Mouse (Mus musculus) midbrain, embryonic 15.5 days (tissue): ENCODE data around the gene Ncdn. TPM values are rescaled to one million over a fixed set of nuclear protein-coding genes. Genes with fewer than 3 reads are reported as not detected.

Source experiments
- ATAC-seq: fragments of 200-750 bp; cut with Nextera tagmentation; replicated peaks from 2 replicates; pipeline ENCODE4 v1.8.0; 2017; ENCODE audit warnings: moderate TSS enrichment
- H3K27ac ChIP-seq: fragments of 300-500 bp; sonication (generic); 2 replicates; pipeline ENCODE4 v1.5.1; 2015; ENCODE audit warnings: mild to moderate bottlenecking, inconsistent platforms
- H3K27me3 ChIP-seq: fragments of 300-500 bp; sonication (generic); replicated peaks from 2 replicates; pipeline ENCODE4 v1.6.1; 2015; ENCODE audit warnings: inconsistent platforms
- H3K36me3 ChIP-seq: fragments of 300-500 bp; sonication (generic); replicated peaks from 2 replicates; pipeline ENCODE4 v1.6.1; 2015; ENCODE audit warnings: inconsistent platforms
- H3K4me1 ChIP-seq: fragments of 300-500 bp; sonication (generic); 2 replicates; pipeline ENCODE4 v1.6.1; 2015; ENCODE audit warnings: inconsistent platforms
- H3K4me2 ChIP-seq: fragments of 300-500 bp; sonication (generic); 2 replicates; pipeline ENCODE4 v1.6.1; 2015; ENCODE audit warnings: inconsistent platforms, mild to moderate bottlenecking, moderate library complexity
- H3K4me3 ChIP-seq: fragments of 300-500 bp; sonication (generic); 2 replicates; pipeline ENCODE4 v1.5.1; 2015; ENCODE audit warnings: mild to moderate bottlenecking, inconsistent platforms
- H3K9ac ChIP-seq: fragments of 300-500 bp; sonication (generic); 2 replicates; pipeline ENCODE4 v1.6.1; 2015; ENCODE audit warnings: mild to moderate bottlenecking, inconsistent platforms
- H3K9me3 ChIP-seq: fragments of 300-500 bp; sonication (generic); 2 replicates; pipeline ENCODE4 v1.6.1; 2016; ENCODE audit warnings: inconsistent platforms
- WGBS: fragments of 180-500 bp; shearing (Covaris S2); methylation state at CpG from one replicate; pipeline ENCODE4 v1.1.7; 2015; ENCODE audit warnings: mixed read lengths; 5-methylcytosine and 5-hydroxymethylcytosine counted together
- polyA plus RNA-seq: library from polyadenylated mRNA; unstranded; fragments of >200 nt; fragmentation: Nextera tagmentation; extraction: Ambion mirVana; gene quantifications from 2 replicates; pipeline ENCODE4 v1.2.1, GENCODE M21; 2015

Gene Ncdn
- polyA plus RNA-seq, 1 experiment from 2014 or later, result 133 TPM

DNA sequence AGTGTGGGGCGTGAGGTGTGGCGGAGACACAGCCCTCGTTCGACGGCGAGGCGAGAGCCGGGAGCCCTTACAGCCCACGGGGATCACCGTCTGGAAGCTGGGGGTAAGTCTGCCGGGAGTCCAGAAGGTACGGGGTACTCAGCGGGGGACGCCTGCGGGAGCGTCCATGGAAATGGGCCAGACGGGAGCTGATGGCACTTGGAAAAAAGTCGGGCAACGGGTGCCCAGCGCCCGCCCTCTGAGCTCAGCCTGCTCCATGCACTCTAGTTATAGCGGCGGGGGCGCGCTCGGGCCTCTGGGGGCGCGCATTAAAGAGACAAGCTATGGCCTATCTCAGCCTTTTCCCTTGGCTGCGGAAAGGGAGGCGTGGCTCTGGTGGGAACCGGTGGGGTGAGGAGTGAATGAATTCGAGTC lies 17.2 kb downstream of the Ncdn start, which contains the start of gene Tfap2e:
Tfap2e (minus strand) TSS at position 240 of the 414 bp plus-strand sequence.
- Histone ChIP-seq H3K36me3 (no peaks in the 10 kb centered on the region), H3K27me3 (peaks cover 86% of the 10 kb centered on the region), H3K9me3 (no peaks in the 10 kb centered on the region), H3K4me1 (peaks cover 24% of the 10 kb centered on the region), H3K9ac (no peak within 1 kb of the TSS), H3K4me3 (peak within 1 kb of the TSS; percentile 29), H3K4me2 (peak within 1 kb of the TSS; percentile 48), H3K27ac (no peak within 1 kb of the TSS)
- no peak for ATAC-seq
- 1% methylated on average over 32 of the region's 32 CpGs for WGBS

DNA sequence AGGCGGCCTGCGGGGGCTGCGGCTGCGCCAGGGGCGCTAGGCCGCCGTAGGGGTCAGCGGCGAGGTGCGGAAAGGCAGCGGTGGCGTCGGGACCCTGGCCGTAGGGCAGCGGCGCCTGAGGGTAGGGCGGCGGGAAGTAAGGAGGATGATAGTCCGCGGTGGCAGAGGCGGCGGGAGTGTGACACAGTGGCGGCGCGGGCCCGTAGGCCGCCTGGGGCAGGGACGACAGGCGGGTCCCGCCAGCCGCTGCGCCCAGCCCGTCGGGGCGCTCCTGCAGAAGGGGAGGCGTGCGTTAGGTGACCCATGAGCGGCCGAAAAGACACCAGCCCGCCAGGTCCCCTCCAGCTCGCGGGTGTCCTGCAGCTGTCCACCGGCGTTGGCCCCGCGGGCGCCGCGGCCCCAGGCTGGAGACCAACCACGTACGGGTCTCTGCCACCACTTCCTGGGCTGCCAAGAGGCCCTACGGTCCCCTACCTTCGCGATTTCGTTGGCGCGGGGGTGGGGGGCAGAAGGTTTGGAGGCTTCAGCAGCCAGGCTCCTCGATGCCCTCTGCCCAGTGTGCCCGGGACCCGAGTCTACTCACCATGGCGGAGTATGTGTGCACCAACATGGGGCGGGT lies 17.7 kb downstream of the Ncdn start:
- H3K4me1 ChIP-seq, result peaks cover 24% of the 10 kb centered on the region
- no peaks in the 10 kb centered on the region for H3K36me3 ChIP-seq
- under 1% methylated on average over 60 of the region's 62 CpGs for WGBS
- H3K27me3 ChIP-seq, result peaks cover 91% of the 10 kb centered on the region
- H3K4me2 ChIP-seq, result peak overlapping the region; percentile 48
- H3K4me3 ChIP-seq, result peak overlapping the region; percentile 29
- no peak overlapping the region for H3K9ac ChIP-seq
- no peak overlapping the region for H3K27ac ChIP-seq
- no peaks in the 10 kb centered on the region for H3K9me3 ChIP-seq
- ATAC-seq, result no peak

DNA sequence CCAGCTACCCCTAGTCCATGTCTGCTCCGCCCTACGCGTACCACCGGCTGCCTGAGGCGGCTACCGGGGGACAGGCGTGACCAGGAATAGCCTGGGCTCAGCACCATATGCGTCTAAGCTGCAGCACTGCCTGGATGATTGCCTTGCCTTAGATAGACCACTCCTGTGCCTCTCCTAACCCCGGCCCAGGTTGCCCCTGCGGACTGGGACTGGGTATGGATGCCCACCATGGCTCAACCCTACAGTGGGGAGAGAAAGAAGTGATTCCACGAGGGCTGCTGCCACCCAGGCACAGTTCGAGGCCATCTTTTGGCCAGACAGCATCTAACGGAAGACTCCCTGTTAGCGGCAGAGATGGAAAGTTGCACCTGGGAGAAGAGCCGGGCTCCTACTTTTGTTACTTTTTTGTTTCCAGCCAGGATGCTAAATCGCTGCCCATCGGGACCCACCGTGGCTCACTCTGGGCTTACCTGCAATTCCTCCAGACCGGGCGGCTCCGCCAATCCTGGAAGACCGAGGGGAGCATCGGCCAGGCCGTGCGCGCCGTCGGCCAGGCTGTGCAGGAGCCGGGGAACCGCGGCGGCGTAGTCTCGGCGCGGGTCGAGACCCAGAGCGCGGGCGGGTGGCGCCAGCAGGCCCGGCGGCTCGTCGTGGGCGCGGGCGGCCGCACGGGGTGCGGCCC lies 18.4 kb downstream of the Ncdn start:
- no peak overlapping the region for H3K27ac ChIP-seq
- no peak for ATAC-seq
- H3K4me3 ChIP-seq, result peak overlapping the region; percentile 29
- WGBS, result 2% methylated on average over 51 of the region's 51 CpGs
- no peaks in the 10 kb centered on the region for H3K36me3 ChIP-seq
- no peaks in the 10 kb centered on the region for H3K9me3 ChIP-seq
- peaks cover 24% of the 10 kb centered on the region for H3K4me1 ChIP-seq
- H3K9ac ChIP-seq, result no peak overlapping the region
- H3K27me3 ChIP-seq, result peaks cover 98% of the 10 kb centered on the region
- H3K4me2 ChIP-seq, result peak overlapping the region; percentile 48

DNA sequence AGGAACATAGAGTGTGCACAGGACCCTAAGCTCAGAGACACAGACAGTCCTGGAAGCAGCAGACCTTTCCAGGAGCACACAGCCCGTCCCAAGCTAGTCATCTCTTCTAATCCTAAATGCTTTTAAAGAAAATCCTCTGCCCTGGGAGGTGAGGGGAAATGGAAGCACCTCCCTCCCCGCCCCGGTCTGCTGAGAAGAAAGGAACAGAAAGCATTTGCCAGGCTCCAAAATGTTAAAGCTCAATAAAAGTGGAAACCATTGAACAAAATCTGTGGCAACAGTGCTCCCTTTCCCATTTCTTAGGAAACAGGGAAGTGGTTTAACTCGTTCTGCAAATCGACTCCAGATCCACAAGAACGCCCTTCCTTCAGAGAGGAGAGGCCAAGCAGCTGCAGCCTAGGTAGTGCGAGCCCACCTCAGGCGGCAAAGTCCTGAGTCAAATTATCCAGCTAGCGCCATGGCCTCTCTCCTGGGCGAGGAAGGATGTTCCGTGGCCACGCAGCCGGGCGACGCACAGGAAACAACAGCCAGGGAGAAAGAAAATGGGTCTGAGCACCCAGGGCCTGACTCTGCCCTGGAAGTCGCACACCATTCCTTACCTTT lies 19.1 kb downstream of the Ncdn start:
- 2% methylated on average over 16 of the region's 16 CpGs for WGBS

DNA sequence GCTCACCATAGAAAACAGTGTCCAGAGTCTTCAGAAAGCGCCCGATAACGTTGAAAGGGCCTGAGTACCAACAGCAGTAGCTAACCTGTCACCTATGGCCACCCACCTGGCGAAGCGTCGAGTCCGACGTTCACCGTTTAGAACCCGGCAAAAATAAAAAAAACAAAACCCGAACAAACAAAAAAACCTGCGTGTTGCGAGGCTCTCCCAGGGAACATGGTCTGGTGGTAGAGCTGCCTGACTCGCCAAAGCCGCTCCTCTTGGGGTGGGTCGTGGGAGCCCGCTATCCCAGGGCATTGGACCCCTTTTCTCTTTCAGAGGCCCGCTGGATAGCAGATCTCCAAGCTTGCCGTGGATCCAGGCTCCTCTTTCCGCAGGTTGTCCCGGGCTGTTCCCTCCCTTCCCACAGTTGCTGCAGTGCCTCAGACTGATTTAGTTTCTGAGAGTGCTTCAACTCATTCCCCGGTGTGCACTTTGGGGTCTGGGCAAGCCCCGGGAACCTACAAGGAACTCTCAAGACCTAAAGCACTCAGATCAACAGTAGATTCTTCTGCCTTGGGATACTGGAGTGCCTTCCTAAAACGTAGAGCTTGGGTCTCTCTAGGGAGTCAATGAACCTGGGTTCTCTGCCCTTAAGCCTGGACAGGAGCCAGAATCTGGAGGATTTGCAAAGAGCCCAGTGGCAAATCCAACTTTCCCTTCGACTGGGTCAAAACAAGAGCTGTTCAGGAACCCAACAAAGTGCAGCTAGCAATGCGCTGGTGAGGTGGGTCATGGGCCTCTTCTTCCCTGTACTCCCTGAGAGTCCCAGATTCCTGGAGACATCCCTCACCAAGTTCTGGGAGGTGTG lies 20.5 kb downstream of the Ncdn start:
- no peak for ATAC-seq
- Histone ChIP-seq H3K9me3 (no peaks in the 10 kb centered on the region), H3K36me3 (no peaks in the 10 kb centered on the region), H3K4me3 (no peak overlapping the region), H3K4me2 (peak overlapping the region; percentile 33), H3K9ac (no peak overlapping the region), H3K27me3 (peaks cover 82% of the 10 kb centered on the region), H3K27ac (no peak overlapping the region), H3K4me1 (peaks cover 24% of the 10 kb centered on the region)
- 2% methylated on average over 26 of the region's 26 CpGs for WGBS

More for the DNA sequence above, 19.1 kb downstream of the Ncdn start:
- peaks cover 24% of the 10 kb centered on the region for H3K4me1 ChIP-seq
- H3K9ac ChIP-seq, result no peak overlapping the region
- no peaks in the 10 kb centered on the region for H3K36me3 ChIP-seq
- H3K27ac ChIP-seq, result no peak overlapping the region
- peak overlapping the region; percentile 16; the same call in 1 of the 2 replicates for H3K4me2 ChIP-seq
- no peaks in the 10 kb centered on the region for H3K9me3 ChIP-seq
- peaks cover 96% of the 10 kb centered on the region for H3K27me3 ChIP-seq
- ATAC-seq, result no peak
- 0 out of 2 replicates have a peak overlapping the region, but pooled peaks have one; percentile 3 for H3K4me3 ChIP-seq

DNA sequence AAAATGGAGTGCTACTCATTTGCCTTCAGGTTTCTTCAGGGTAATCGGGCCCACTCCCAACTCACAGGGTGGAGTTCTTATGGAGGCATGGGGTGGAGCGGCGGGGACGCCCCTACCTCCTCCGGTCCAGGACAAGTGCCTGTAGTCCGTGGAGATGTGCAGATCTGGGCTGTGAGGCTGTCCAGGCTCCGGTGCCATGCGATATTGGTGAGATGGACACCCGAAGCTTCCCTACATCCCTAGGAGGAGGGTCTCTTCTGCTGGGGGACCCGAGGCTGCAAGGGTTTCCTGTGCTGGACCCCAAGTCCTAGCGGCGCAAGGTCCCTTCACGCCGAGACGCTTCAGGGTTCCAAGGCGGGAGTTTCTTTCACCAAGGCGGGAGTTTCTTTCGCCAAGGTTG lies 21.1 kb downstream of the Ncdn start:
- Histone ChIP-seq H3K9me3 (no peaks in the 10 kb centered on the region), H3K4me2 (peak overlapping the region; percentile 33), H3K27me3 (peaks cover 76% of the 10 kb centered on the region), H3K4me1 (peaks cover 24% of the 10 kb centered on the region), H3K27ac (no peak overlapping the region), H3K9ac (no peak overlapping the region), H3K4me3 (peak overlapping the region; percentile 14; the same call in 1 of the 2 replicates), H3K36me3 (no peaks in the 10 kb centered on the region)
- WGBS, result 3% methylated on average over 18 of the region's 18 CpGs
- no peak for ATAC-seq

DNA sequence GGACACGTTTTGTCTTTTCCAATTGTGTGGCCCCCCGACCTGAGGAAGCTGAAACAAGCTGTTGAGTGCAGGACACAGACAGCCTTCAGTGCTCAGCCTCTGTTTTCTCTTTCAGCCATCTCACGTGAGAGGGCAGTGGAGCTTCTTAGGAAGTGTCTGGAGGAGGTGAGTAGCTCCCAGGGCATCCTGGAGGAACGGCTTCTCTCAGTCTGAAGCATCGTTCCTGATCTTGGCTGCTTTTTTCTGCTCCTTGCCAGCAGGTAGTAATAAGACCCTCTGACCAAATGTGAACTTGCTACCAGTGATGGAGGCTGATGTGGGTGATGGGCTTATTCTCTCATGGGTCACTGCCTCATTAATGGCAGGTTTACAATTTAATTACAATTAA lies 45.8 kb downstream of the Ncdn start:
- H3K4me1 ChIP-seq, result peaks cover 5% of the 10 kb centered on the region; the same call in 1 of the 2 replicates
- H3K9me3 ChIP-seq, result no peaks in the 10 kb centered on the region
- H3K4me2 ChIP-seq, result no peak overlapping the region
- ATAC-seq, result no peak
- no peaks in the 10 kb centered on the region for H3K27me3 ChIP-seq
- 40% methylated on average over 5 of the region's 5 CpGs for WGBS
- no peak overlapping the region for H3K27ac ChIP-seq
- H3K36me3 ChIP-seq, result peaks cover 48% of the 10 kb centered on the region
- H3K9ac ChIP-seq, result no peak overlapping the region
- no peak overlapping the region for H3K4me3 ChIP-seq

DNA sequence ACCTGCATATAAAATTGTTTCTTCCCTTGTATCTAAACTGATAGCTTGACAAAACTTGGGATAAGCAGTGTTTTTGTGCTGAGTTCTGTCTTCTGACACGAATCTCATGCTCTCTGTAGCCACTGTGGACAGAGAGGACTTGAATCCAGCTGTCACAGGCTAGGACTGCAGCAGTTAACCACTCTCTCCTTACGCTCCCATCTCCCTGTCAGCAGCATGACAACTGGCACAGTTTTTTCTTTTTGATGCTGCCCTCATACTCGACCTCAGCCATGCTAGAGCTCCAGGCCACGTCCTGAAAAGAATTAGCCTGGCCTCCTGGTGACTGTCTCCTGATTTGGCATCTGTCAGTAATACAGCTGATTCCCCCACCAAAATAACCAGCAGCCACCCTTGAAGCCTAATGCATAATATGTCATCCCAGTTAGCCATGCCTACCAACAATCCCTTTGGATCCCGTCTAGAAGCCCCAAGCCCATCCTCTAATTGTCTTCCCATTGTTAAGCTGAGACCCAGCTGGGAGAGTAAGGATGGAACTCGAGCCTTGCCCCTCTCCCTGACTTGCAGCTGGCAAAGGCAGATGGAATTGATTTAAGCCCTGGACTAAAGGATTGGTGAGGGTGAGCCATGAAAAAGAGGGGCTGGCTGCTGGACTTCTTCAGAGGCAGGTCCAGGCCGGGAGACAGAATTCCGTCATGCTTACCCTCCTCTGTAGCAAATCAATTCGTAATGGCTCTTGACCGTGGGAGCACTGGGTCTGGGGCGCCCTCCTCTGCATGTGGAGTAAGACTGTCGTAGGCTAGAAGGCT lies 46.4 kb downstream of the Ncdn start:
- H3K36me3 ChIP-seq, result peaks cover 46% of the 10 kb centered on the region
- H3K9ac ChIP-seq, result no peak overlapping the region
- H3K27me3 ChIP-seq, result no peaks in the 10 kb centered on the region
- 36% methylated on average over 12 of the region's 12 CpGs for WGBS
- H3K9me3 ChIP-seq, result no peaks in the 10 kb centered on the region
- peak; percentile 52; the same call in 1 of the 2 replicates for ATAC-seq
- no peak overlapping the region for H3K4me2 ChIP-seq
- no peak overlapping the region for H3K4me3 ChIP-seq
- peaks cover 5% of the 10 kb centered on the region; the same call in 1 of the 2 replicates for H3K4me1 ChIP-seq
- no peak overlapping the region for H3K27ac ChIP-seq

DNA sequence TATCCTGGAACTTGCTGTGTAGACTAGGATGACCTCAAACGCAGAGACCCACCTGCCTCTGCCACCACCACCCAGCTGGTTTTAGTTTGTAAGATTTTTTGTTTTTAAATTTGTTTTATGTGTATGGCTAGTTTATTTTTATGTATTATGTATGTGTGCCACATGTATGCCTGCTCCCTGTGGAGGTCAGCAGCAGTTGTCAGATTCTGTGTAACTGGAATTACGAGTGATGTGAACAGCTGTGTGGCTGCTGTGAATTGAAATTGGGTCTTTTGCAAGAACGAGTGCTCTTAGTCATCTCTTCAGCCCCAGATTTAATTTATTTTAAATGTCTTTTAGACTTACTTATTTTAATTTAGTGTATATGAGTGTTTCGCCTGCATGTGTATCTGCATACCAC lies 56.3 kb downstream of the Ncdn start:
- H3K27ac ChIP-seq, result no peak overlapping the region
- H3K4me3 ChIP-seq, result no peak overlapping the region
- H3K9me3 ChIP-seq, result no peaks in the 10 kb centered on the region
- 91% methylated on average over 4 of the region's 4 CpGs for WGBS
- no peak overlapping the region for H3K9ac ChIP-seq
- H3K4me2 ChIP-seq, result no peak overlapping the region
- no peaks in the 10 kb centered on the region for H3K36me3 ChIP-seq
- no peak for ATAC-seq
- H3K4me1 ChIP-seq, result no peaks in the 10 kb centered on the region
- no peaks in the 10 kb centered on the region for H3K27me3 ChIP-seq
